Mouse (Mus musculus): Measurements from ENCODE around the gene Tex13c1.

Gene Tex13c1

GRCm38 (mm10) chrX:43590860-43591259 lies at the start of gene Tex13c1:
Gene Tex13c1 (plus strand): TSS chrX:43591160.
- in situ Hi-C loops (cut with MboI; ENCODE audit: unreplicated experiment in 2 of 2), result no loop called here

Measured in v-Abl transformed pro-B cells (cell line).